Mouse (Mus musculus): ENCODE measurements around the gene Pex11a. TPM values are rescaled to one million over a fixed set of nuclear protein-coding genes. Genes with fewer than 3 reads are reported as not detected.
"Not testable (repeated sequence)": the region's sequence is repeated elsewhere in the genome, so short reads cannot be mapped to it uniquely, and the experiment has no call there.

The Pex11a gene
- 12.7 and 13.9 TPM in 2 replicates for polyA plus RNA-seq (2015; fragmentation: Nextera tagmentation; extraction: Ambion mirVana)

GRCm38 (mm10) chr7:79742659-79743536, at the start of gene Pex11a, which contains the start of gene Wdr93:
Gene Pex11a (minus strand): TSS chr7:79743131.
Gene Wdr93 (plus strand): TSS chr7:79743163.
- peak; percentile 91 for ATAC-seq
- H3K36me3 ChIP-seq (ENCODE audit: control insufficient read depth, insufficient read depth, low read length) = no peaks in the 10 kb centered on the region
- peak within 1 kb of the TSS; percentile 62 for H3K4me3 ChIP-seq (ENCODE audit: low read depth, low read length)
- no peak within 1 kb of the TSS for H3K27ac ChIP-seq (ENCODE audit: low read length)
- WGBS = 2% methylated on average over 46 of the region's 46 CpGs
- H3K9me3 ChIP-seq (replicated peaks; ENCODE audit: control insufficient read depth, low read length, poor library complexity, severe bottlenecking) = no peaks in the 10 kb centered on the region
- peak within 1 kb of the TSS; percentile 64 for H3K9ac ChIP-seq (ENCODE audit: low read depth, low read length)
- H3K27me3 ChIP-seq (ENCODE audit: control insufficient read depth, insufficient read depth, low read depth, low read length) = no peaks in the 10 kb centered on the region
- H3K4me2 ChIP-seq (ENCODE audit: low read length) = peak within 1 kb of the TSS; percentile 92
- peaks cover 10% of the 10 kb centered on the region for H3K4me1 ChIP-seq (ENCODE audit: control insufficient read depth, insufficient read depth, low read length)

DNA sequence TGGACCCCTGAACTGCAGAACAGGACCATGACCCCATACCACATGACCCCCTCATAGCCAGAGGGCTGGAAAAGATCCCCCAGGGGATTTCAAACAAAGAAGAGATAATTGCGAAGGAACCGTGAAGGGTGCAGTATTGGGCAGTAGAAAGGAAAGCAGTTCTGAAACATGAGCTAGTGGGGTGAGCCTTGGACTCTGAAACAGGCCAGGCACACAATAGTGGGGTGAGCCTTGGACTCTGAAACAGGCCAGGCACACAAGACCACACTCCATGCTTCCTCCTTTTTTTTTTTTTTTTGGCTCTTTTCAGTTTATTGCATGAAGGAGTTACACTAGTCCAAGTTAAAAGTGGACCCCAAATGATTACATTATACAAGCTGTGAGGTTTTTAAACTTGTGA, 46.9 kb upstream of the Pex11a start:
- H3K27me3 ChIP-seq (ENCODE audit: control insufficient read depth, insufficient read depth, low read depth, low read length) = peaks cover 28% of the 10 kb centered on the region
- not testable (repeated sequence) for ATAC-seq; H3K27ac ChIP-seq (ENCODE audit: low read length); H3K4me2 ChIP-seq (ENCODE audit: low read length); H3K36me3 ChIP-seq (ENCODE audit: control insufficient read depth, insufficient read depth, low read length); H3K9ac ChIP-seq (ENCODE audit: low read depth, low read length); H3K9me3 ChIP-seq (replicated peaks; ENCODE audit: control insufficient read depth, low read length, poor library complexity, severe bottlenecking); H3K4me3 ChIP-seq (ENCODE audit: low read depth, low read length); H3K4me1 ChIP-seq (ENCODE audit: control insufficient read depth, insufficient read depth, low read length)
- 19% methylated on average over 2 of the region's 2 CpGs for WGBS

DNA sequence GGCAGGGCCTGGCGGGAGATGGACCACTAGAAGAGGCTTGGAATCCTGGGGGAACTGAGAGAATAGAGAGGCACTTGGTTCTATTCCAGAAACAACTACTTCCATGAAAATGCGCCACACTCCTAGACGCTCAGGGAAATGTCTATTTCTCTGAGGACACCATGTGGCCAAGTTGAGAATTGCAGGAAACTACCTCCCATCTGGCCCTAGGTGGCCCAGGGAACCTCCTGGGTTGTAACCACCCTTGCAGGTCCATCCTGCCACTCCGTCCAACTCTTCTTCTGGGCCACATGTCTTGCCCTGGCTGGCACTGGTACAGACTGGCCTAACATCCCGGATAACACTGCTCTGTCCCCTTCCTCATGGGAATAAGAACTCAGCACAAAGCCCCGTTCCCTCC, 43.4 kb upstream of the Pex11a start:
- Histone ChIP-seq H3K27ac (ENCODE audit: low read length) (no peak overlapping the region), H3K4me2 (ENCODE audit: low read length) (no peak overlapping the region), H3K4me3 (ENCODE audit: low read depth, low read length) (no peak overlapping the region), H3K36me3 (ENCODE audit: control insufficient read depth, insufficient read depth, low read length) (no peaks in the 10 kb centered on the region), H3K9ac (ENCODE audit: low read depth, low read length) (no peak overlapping the region), H3K9me3 (replicated peaks; ENCODE audit: control insufficient read depth, low read length, poor library complexity, severe bottlenecking) (no peaks in the 10 kb centered on the region), H3K27me3 (ENCODE audit: control insufficient read depth, insufficient read depth, low read depth, low read length) (peaks cover 5% of the 10 kb centered on the region), H3K4me1 (ENCODE audit: control insufficient read depth, insufficient read depth, low read length) (no peaks in the 10 kb centered on the region)
- 18% methylated on average over 6 of the region's 6 CpGs for WGBS
- peak; percentile 62; the same call in 1 of the 2 replicates for ATAC-seq

- Histone ChIP-seq H3K27me3 (ENCODE audit: control insufficient read depth, insufficient read depth, low read depth, low read length) (no peaks in the 10 kb centered on the region), H3K27ac (ENCODE audit: low read length) (no peak overlapping the region), H3K36me3 (ENCODE audit: control insufficient read depth, insufficient read depth, low read length) (no peaks in the 10 kb centered on the region), H3K9me3 (replicated peaks; ENCODE audit: control insufficient read depth, low read length, poor library complexity, severe bottlenecking) (no peaks in the 10 kb centered on the region), H3K9ac (ENCODE audit: low read depth, low read length) (no peak overlapping the region), H3K4me1 (ENCODE audit: control insufficient read depth, insufficient read depth, low read length) (no peaks in the 10 kb centered on the region), H3K4me2 (ENCODE audit: low read length) (no peak overlapping the region), H3K4me3 (ENCODE audit: low read depth, low read length) (no peak overlapping the region)
- no peak for ATAC-seq
- WGBS = 79% methylated on average over 2 of the region's 2 CpGs
Measured at GRCm38 (mm10) chr7:79782516-79782855, 39.6 kb upstream of the Pex11a start.

DNA sequence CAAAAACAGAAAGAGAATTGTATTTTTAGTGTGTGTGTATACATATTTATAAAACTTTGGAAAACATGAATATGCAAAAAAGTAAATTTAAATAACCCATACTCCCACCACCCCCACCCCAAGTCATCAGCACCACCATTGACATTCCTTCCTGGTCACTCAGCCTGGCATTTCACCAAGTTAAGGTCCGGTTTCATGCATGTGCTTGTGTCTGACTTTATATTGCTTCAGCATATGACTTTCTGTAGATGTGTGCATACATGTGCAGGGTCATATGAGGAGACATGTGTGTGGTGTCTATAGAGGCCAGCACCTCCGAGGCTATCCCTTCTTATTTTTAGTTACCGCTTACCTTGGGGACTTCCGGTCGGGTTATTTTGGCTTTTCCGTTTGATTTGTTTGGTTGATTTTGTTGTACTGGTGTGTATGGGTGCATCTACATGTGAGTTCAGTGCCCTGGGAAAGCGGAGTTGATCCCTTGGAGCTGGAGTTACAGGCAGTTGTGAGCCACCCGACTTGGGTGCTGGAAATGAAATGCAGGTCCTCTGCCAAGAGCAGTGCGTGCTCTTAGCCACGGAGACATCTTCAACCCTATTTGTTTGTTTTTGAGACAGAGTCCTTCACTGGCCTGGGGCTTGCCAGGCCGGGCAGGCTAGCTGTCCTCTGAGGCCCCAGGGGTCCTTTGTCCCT, 39.0 kb upstream of the Pex11a start:
- Histone ChIP-seq H3K27ac (ENCODE audit: low read length) (no peak overlapping the region), H3K9me3 (replicated peaks; ENCODE audit: control insufficient read depth, low read length, poor library complexity, severe bottlenecking) (no peaks in the 10 kb centered on the region), H3K27me3 (ENCODE audit: control insufficient read depth, insufficient read depth, low read depth, low read length) (no peaks in the 10 kb centered on the region), H3K4me2 (ENCODE audit: low read length) (no peak overlapping the region), H3K4me1 (ENCODE audit: control insufficient read depth, insufficient read depth, low read length) (no peaks in the 10 kb centered on the region), H3K4me3 (ENCODE audit: low read depth, low read length) (no peak overlapping the region), H3K9ac (ENCODE audit: low read depth, low read length) (no peak overlapping the region), H3K36me3 (ENCODE audit: control insufficient read depth, insufficient read depth, low read length) (no peaks in the 10 kb centered on the region)
- no peak for ATAC-seq
- 79% methylated on average over 11 of the region's 11 CpGs for WGBS

DNA sequence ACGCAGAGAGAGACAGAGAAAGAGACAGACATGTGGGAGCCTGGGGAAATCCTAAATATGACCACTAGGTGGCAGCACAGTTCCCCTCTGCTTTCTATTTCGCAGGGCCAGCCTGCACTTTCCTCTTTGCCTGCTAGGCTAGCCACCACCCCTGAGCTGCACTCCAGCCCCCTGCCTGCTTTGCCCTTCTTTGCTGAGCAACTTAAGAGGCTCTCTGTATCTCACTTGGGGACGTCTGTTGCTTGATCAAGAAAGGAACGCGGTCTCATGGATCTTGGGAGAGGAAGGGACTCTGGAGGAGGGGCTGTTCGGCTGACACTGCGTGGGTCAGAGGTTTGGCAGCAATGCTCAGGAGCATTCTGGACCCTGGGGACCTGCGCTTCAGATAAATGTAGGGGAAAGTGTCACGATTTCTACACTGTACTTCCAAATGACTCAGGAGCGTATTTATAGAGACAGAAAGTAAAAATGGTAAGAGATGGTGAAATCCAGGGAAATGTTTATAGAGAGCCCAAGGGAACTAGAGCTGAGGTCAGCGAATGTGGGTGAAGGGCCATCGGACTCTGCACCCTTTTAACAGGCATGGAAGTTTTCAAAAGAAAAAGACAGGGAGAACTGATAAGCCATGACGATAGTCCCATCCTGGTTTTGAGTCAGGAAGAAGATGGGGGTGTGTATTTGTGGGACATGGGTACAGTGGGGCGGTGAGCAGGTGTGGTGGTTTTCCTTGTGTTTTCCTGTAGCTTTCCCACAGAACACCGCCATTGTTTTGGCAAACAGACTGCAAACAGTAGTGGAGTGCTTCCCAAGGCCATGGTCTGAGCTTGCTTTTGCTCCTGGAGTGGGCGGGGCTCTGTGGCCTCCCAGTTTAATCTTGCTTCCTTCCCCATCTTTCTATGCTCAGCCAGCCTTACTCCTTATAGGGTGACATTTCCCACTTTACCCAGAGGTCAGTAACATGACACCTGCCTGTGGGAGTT, 38.0 kb upstream of the Pex11a start:
- WGBS = 30% methylated on average over 16 of the region's 16 CpGs
- no peaks in the 10 kb centered on the region for H3K9me3 ChIP-seq (replicated peaks; ENCODE audit: control insufficient read depth, low read length, poor library complexity, severe bottlenecking)
- no peak overlapping the region for H3K27ac ChIP-seq (ENCODE audit: low read length)
- H3K4me2 ChIP-seq (ENCODE audit: low read length) = peak overlapping the region; percentile 47
- no peaks in the 10 kb centered on the region for H3K4me1 ChIP-seq (ENCODE audit: control insufficient read depth, insufficient read depth, low read length)
- peak; percentile 39; the same call in 1 of the 2 replicates for ATAC-seq
- H3K9ac ChIP-seq (ENCODE audit: low read depth, low read length) = no peak overlapping the region
- H3K36me3 ChIP-seq (ENCODE audit: control insufficient read depth, insufficient read depth, low read length) = no peaks in the 10 kb centered on the region
- no peaks in the 10 kb centered on the region for H3K27me3 ChIP-seq (ENCODE audit: control insufficient read depth, insufficient read depth, low read depth, low read length)
- no peak overlapping the region for H3K4me3 ChIP-seq (ENCODE audit: low read depth, low read length)

- H3K9me3 ChIP-seq (replicated peaks; ENCODE audit: control insufficient read depth, low read length, poor library complexity, severe bottlenecking) = no peaks in the 10 kb centered on the region
- no peaks in the 10 kb centered on the region for H3K27me3 ChIP-seq (ENCODE audit: control insufficient read depth, insufficient read depth, low read depth, low read length)
- H3K4me3 ChIP-seq (ENCODE audit: low read depth, low read length) = no peak overlapping the region
- no peaks in the 10 kb centered on the region for H3K36me3 ChIP-seq (ENCODE audit: control insufficient read depth, insufficient read depth, low read length)
- H3K27ac ChIP-seq (ENCODE audit: low read length) = no peak overlapping the region
- H3K4me2 ChIP-seq (ENCODE audit: low read length) = no peak overlapping the region
- ATAC-seq = no peak
- 47% methylated on average over 15 of the region's 15 CpGs for WGBS
- no peaks in the 10 kb centered on the region for H3K4me1 ChIP-seq (ENCODE audit: control insufficient read depth, insufficient read depth, low read length)
- H3K9ac ChIP-seq (ENCODE audit: low read depth, low read length) = no peak overlapping the region
Measured at GRCm38 (mm10) chr7:79771561-79772512, 28.9 kb upstream of the Pex11a start.

- Histone ChIP-seq H3K36me3 (ENCODE audit: control insufficient read depth, insufficient read depth, low read length) (no peaks in the 10 kb centered on the region), H3K4me2 (ENCODE audit: low read length) (no peak overlapping the region), H3K9me3 (replicated peaks; ENCODE audit: control insufficient read depth, low read length, poor library complexity, severe bottlenecking) (no peaks in the 10 kb centered on the region), H3K27ac (ENCODE audit: low read length) (no peak overlapping the region), H3K9ac (ENCODE audit: low read depth, low read length) (no peak overlapping the region), H3K4me3 (ENCODE audit: low read depth, low read length) (no peak overlapping the region), H3K27me3 (ENCODE audit: control insufficient read depth, insufficient read depth, low read depth, low read length) (no peaks in the 10 kb centered on the region), H3K4me1 (ENCODE audit: control insufficient read depth, insufficient read depth, low read length) (no peaks in the 10 kb centered on the region)
- no peak for ATAC-seq
- 87% methylated on average over 3 of the region's 3 CpGs for WGBS
Measured at GRCm38 (mm10) chr7:79769664-79770063, 26.7 kb upstream of the Pex11a start.
